Mouse (Mus musculus): ENCODE measurements at regions not wholly inside any gene's neighbourhood (a gene's known extent, or its start where the extent isn't known, plus 50 kb on each side); places are given as distances from the start of the nearest gene placed in this dataset.

DNA sequence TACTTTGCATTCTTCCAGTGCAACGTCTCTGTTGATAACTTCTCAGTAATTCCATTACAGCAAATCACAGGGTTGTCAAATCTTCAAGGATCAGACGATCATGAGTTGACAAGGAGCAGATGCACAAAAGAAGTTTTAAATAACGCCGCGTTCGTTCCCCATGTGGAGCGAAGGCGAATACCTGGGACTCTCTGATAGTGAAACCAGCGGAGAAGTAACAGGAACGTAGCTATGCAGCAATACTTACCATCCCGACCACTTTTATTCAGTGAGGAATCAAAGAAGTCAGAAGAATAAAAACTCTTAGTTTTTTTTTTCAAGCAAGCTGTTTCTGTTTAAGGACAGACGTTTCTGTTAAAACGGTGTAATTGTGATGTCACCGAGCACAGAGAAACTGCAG lies 441.6 kb downstream of the Gtdc1 start:
- Histone ChIP-seq H3K4me3 (ENCODE audit: insufficient read depth, low read depth, low read length) (no peak overlapping the region), H3K9ac (ENCODE audit: low read depth, low read length) (no peak overlapping the region), H3K79me2 (ENCODE audit: control insufficient read depth, insufficient read depth, low read length) (no peaks in the 10 kb centered on the region), H3K4me1 (ENCODE audit: control insufficient read depth, insufficient read depth, low read length) (no peaks in the 10 kb centered on the region), H3K27me3 (ENCODE audit: control insufficient read depth, insufficient read depth, low read length) (no peaks in the 10 kb centered on the region), H3K27ac (replicated peaks; ENCODE audit: insufficient read depth, low read depth, low read length) (no peak overlapping the region), H3K36me3 (ENCODE audit: control insufficient read depth, insufficient read depth, low read length) (no peaks in the 10 kb centered on the region)
- no peak for DNase-seq (ENCODE audit: extremely low read depth, low read depth, low spot score)
- WGBS: 82% methylated on average over 14 of the region's 14 CpGs
- TF ChIP-seq CTCF (IDR thresholded peaks at IDR 0.05; ENCODE audit: low read depth, low read length): no peak
- no peak for TF ChIP-seq POLR2A (IDR thresholded peaks at IDR 0.05; ENCODE audit: extremely low read depth, insufficient read depth, low read length)

DNA sequence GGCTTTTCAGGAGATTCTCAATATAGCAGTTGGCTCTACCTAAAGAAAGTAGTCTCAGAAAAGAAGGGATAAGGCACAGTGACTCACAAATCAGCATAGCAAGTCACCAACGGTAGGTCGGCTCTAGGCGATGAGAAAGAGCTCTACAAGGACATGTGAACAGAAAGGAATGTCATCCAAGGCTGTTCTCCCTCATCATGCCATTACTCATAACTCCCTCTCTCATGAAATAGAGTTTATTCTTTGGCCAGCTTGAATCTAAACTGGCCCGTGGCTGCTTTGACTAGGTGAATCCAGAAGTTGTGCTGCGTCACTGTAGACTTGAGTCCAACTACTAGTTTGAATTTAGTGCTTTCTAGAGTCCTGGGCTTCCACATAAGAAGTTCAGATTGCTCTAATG lies 447.7 kb downstream of the Gtdc1 start:
- Histone ChIP-seq H3K27ac (replicated peaks; ENCODE audit: insufficient read depth, low read depth, low read length) (no peak overlapping the region), H3K79me2 (ENCODE audit: control insufficient read depth, insufficient read depth, low read length) (no peaks in the 10 kb centered on the region), H3K4me3 (ENCODE audit: insufficient read depth, low read depth, low read length) (no peak overlapping the region), H3K4me1 (ENCODE audit: control insufficient read depth, insufficient read depth, low read length) (no peaks in the 10 kb centered on the region), H3K36me3 (ENCODE audit: control insufficient read depth, insufficient read depth, low read length) (no peaks in the 10 kb centered on the region), H3K27me3 (ENCODE audit: control insufficient read depth, insufficient read depth, low read length) (no peaks in the 10 kb centered on the region), H3K9ac (ENCODE audit: low read depth, low read length) (no peak overlapping the region)
- DNase-seq (ENCODE audit: extremely low read depth, low read depth, low spot score): no peak
- WGBS: 97% methylated on average over 5 of the region's 5 CpGs
- TF ChIP-seq POLR2A (IDR thresholded peaks at IDR 0.05; ENCODE audit: extremely low read depth, insufficient read depth, low read length): no peak
- TF ChIP-seq CTCF (IDR thresholded peaks at IDR 0.05; ENCODE audit: low read depth, low read length): no peak

DNA sequence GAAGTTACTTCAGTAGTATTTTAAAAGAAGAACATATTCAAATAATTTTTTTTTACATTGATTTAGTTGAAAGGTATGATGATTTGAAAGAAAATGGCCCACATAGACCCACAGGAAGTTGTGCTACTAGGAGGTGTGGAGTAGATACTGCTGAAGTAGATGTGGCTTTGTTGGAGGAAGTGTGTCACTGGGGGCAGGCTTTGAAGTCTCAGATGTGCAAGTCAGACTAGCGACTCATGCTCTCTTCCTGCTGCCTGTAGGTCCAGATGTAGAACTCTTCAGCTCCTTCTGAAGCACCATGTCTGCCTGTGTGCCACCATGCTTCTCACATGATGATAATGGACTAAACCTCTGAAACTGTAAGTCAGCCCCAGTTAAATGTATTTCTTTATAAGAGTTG lies 452.0 kb downstream of the Gtdc1 start:
- Histone ChIP-seq H3K4me3 (ENCODE audit: insufficient read depth, low read depth, low read length) (no peak overlapping the region), H3K27ac (replicated peaks; ENCODE audit: insufficient read depth, low read depth, low read length) (no peak overlapping the region), H3K36me3 (ENCODE audit: control insufficient read depth, insufficient read depth, low read length) (no peaks in the 10 kb centered on the region), H3K27me3 (ENCODE audit: control insufficient read depth, insufficient read depth, low read length) (no peaks in the 10 kb centered on the region), H3K79me2 (ENCODE audit: control insufficient read depth, insufficient read depth, low read length) (no peaks in the 10 kb centered on the region), H3K9ac (ENCODE audit: low read depth, low read length) (no peak overlapping the region), H3K4me1 (ENCODE audit: control insufficient read depth, insufficient read depth, low read length) (no peaks in the 10 kb centered on the region)
- no peak for TF ChIP-seq POLR2A (IDR thresholded peaks at IDR 0.05; ENCODE audit: extremely low read depth, insufficient read depth, low read length)
- TF ChIP-seq CTCF (IDR thresholded peaks at IDR 0.05; ENCODE audit: low read depth, low read length): no peak
- no peak for DNase-seq (ENCODE audit: extremely low read depth, low read depth, low spot score)
- 78% methylated on average over 1 of the region's 1 CpGs for WGBS

DNA sequence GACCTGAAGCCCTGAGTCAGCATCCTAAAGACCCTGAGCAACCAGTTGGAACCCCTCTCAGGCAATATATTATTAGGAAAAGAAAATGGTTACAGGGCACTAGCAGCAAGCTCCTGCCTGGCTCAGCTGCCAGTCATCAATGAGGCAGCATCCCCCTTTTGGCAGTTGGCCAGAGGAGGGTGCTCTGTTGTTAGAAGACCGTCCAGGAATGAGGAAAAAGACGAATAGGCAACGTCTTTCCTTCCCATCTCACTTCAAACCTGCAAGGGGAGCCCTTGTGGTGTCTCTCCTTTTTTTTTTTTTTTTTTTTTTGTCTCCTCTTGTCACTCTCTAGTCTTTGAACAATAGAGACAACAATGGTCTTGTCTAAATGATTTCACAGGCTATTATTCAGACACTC lies 452.8 kb downstream of the Gtdc1 start:
- TF ChIP-seq POLR2A (IDR thresholded peaks at IDR 0.05; ENCODE audit: extremely low read depth, insufficient read depth, low read length) (no peak), CTCF (IDR thresholded peaks at IDR 0.05; ENCODE audit: low read depth, low read length) (no peak)
- H3K4me1 ChIP-seq (ENCODE audit: control insufficient read depth, insufficient read depth, low read length): no peaks in the 10 kb centered on the region
- H3K79me2 ChIP-seq (ENCODE audit: control insufficient read depth, insufficient read depth, low read length): no peaks in the 10 kb centered on the region
- DNase-seq (ENCODE audit: extremely low read depth, low read depth, low spot score): no peak
- no peak overlapping the region for H3K27ac ChIP-seq (replicated peaks; ENCODE audit: insufficient read depth, low read depth, low read length)
- 23% methylated on average over 3 of the region's 3 CpGs for WGBS
- H3K36me3 ChIP-seq (ENCODE audit: control insufficient read depth, insufficient read depth, low read length): no peaks in the 10 kb centered on the region
- H3K27me3 ChIP-seq (ENCODE audit: control insufficient read depth, insufficient read depth, low read length): no peaks in the 10 kb centered on the region
- H3K4me3 ChIP-seq (ENCODE audit: insufficient read depth, low read depth, low read length): no peak overlapping the region
- H3K9ac ChIP-seq (ENCODE audit: low read depth, low read length): no peak overlapping the region

DNA sequence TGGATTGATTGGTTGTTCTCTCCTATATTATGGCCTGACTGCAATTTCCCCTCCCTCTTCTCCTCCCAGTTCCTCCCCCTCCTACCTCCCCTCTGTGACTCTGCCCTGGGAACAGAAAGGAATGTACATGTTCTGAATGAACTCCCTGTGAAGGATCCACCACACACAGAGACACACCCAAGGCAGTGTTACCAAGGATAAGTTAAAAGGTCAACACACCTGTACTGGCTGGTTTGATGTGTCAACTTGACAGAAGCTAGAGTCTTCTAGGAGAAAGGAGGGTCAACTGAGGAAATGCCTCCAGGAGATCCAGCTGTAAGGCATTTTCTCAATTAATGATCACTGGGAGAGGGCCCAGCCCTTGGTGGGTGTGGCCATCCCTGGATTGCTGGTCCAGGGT lies 456.1 kb downstream of the Gtdc1 start:
- H3K4me1 ChIP-seq (ENCODE audit: control insufficient read depth, insufficient read depth, low read length): no peaks in the 10 kb centered on the region
- H3K9ac ChIP-seq (ENCODE audit: low read depth, low read length): no peak overlapping the region
- no peaks in the 10 kb centered on the region for H3K79me2 ChIP-seq (ENCODE audit: control insufficient read depth, insufficient read depth, low read length)
- H3K4me3 ChIP-seq (ENCODE audit: insufficient read depth, low read depth, low read length): no peak overlapping the region
- no peak for TF ChIP-seq POLR2A (IDR thresholded peaks at IDR 0.05; ENCODE audit: extremely low read depth, insufficient read depth, low read length)
- no peak for TF ChIP-seq CTCF (IDR thresholded peaks at IDR 0.05; ENCODE audit: low read depth, low read length)
- H3K36me3 ChIP-seq (ENCODE audit: control insufficient read depth, insufficient read depth, low read length): no peaks in the 10 kb centered on the region
- no peak for DNase-seq (ENCODE audit: extremely low read depth, low read depth, low spot score)
- H3K27ac ChIP-seq (replicated peaks; ENCODE audit: insufficient read depth, low read depth, low read length): no peak overlapping the region
- no peaks in the 10 kb centered on the region for H3K27me3 ChIP-seq (ENCODE audit: control insufficient read depth, insufficient read depth, low read length)

DNA sequence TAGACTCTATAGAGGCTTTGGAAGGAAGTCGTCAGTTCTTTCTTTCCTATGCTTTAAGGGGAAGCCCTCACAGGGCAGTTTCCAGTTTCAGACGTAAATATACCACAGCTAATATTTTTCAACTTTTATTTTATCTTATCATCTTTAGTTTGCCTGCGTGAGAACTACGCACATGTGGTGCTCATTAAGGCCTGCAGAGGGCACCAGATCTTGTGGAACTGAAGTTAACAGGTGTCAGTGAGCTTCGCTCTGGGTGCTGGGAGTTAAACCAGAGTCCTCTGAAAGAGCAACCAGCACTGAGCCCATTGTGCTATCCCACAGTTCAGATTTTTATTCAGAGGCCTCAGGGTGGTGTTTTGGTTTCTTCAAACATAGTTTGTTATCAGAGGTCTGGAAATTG lies 456.5 kb downstream of the Gtdc1 start:
- Histone ChIP-seq H3K9ac (ENCODE audit: low read depth, low read length) (no peak overlapping the region), H3K4me3 (ENCODE audit: insufficient read depth, low read depth, low read length) (no peak overlapping the region), H3K4me1 (ENCODE audit: control insufficient read depth, insufficient read depth, low read length) (no peaks in the 10 kb centered on the region), H3K36me3 (ENCODE audit: control insufficient read depth, insufficient read depth, low read length) (no peaks in the 10 kb centered on the region), H3K27me3 (ENCODE audit: control insufficient read depth, insufficient read depth, low read length) (no peaks in the 10 kb centered on the region), H3K79me2 (ENCODE audit: control insufficient read depth, insufficient read depth, low read length) (no peaks in the 10 kb centered on the region), H3K27ac (replicated peaks; ENCODE audit: insufficient read depth, low read depth, low read length) (no peak overlapping the region)
- no peak for TF ChIP-seq POLR2A (IDR thresholded peaks at IDR 0.05; ENCODE audit: extremely low read depth, insufficient read depth, low read length)
- TF ChIP-seq CTCF (IDR thresholded peaks at IDR 0.05; ENCODE audit: low read depth, low read length): no peak
- DNase-seq (ENCODE audit: extremely low read depth, low read depth, low spot score): no peak
- WGBS: 98% methylated on average over 5 of the region's 5 CpGs

Data from liver, adult 2 months (tissue).